Mouse (Mus musculus): ENCODE measurements around the gene Hook2.
A peak's percentile ranks its signal among the peaks of the same experiment; 100 is the strongest.

Gene Hook2

GRCm38 (mm10) chr8:84986379-84986945, 3.9 kb upstream of the Hook2 start:
- no peak for DNase-seq (ENCODE audit: low spot score in 2 of 2)

DNA sequence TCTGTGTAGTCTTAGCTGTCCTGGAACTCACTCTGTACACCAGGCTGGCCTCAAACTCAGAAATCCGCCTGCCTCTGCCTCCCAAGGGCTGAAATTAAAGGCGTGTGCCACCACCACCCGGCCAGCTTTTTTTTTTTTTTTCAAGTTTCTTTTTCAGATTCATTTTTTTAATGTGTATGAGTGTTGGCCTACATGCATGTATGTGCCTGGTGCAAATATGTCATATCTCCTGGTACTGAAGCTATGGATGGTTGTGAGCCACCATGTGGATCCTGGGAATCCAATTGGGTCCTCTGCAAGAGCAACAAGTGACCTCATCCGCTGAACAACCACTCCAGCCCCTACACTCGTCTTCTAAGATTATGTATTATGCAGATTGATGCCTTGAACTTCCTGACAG, 3.0 kb upstream of the Hook2 start:
- no peak for DNase-seq (ENCODE audit: low spot score in 2 of 2)

- DNase-seq (ENCODE audit: low spot score in 2 of 2), result no peak
Measured at GRCm38 (mm10) chr8:84987903-84988302, 2.5 kb upstream of the Hook2 start.

GRCm38 (mm10) chr8:84989311-84989731, 1.1 kb upstream of the Hook2 start:
- peak in 1 of 2 experiments; percentile 58 for DNase-seq (ENCODE audit: low spot score in 2 of 2)

GRCm38 (mm10) chr8:84989810-84990209, 593 bp upstream of the Hook2 start:
- peak; percentile 92 to 94 for DNase-seq (ENCODE audit: low spot score in 2 of 2)

DNA sequence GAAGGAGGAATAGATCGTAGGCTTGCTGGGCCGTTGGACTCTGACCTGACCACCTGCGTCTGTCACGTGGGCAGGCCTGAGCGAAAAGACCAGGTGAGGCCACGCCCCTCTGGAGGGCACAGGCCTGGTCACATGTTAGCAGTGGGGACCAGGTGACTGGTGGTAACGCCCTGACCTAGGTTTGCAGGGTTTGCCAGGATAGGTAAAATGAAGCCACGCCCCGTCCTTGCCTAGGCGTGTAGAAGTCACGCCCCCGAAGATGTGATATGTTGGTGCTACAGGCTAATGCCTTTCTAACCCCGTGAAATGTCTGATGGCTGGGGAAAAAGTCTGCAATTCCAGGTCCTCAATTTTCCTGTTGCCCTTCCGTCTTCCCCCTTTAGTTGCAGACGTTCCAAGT, 433 bp downstream of the Hook2 start:
- peak in 1 of 2 experiments; percentile 64 for DNase-seq (ENCODE audit: low spot score in 2 of 2)

GRCm38 (mm10) chr8:84994375-84994774, 4.0 kb downstream of the Hook2 start:
- no peak for DNase-seq (ENCODE audit: low spot score in 2 of 2)

DNA sequence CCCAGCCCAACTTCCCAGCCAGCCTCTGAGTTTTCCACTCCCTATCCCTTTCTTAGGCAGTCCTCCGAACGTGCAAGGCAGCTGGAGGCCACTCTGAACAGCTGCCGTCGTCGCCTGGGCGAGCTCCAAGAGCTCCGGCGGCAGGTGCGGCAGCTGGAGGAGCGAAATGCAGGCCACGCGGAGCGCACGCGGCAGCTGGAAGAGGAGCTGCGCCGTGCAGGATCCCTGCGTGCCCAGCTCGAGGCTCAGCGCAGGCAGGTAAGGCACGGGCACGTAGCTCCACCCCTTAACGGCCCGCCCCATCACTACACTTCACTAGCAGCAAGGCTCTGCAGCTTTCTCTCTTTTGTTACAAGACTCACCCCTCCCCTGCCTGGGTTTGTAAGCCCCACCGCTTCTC, 5.3 kb downstream of the Hook2 start:
- no peak for DNase-seq (ENCODE audit: low spot score in 2 of 2)

DNA sequence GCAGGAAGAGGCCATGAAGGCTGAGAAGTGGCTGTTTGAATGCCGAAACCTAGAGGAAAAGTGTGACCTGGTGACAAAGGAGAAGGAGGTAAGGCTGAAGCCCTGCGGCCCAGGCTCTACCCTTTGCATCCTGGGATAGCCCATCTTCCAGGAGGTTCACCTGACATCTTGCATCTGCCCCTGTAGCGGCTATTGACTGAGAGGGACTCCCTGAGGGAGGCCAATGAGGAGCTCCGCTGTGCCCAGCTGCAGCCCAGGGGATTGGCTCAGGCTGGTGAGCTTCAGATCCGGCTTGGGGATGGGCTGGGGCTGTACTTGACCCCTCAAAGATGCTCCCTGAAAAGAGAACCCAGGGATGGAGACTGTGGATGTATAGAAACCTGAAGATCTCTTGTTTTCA, 6.6 kb downstream of the Hook2 start:
- no peak for DNase-seq (ENCODE audit: low spot score in 2 of 2)

- DNase-seq (ENCODE audit: low spot score in 2 of 2), result peak; percentile 92 to 94
Measured at GRCm38 (mm10) chr8:84997649-84998295, 7.4 kb downstream of the Hook2 start.

DNA sequence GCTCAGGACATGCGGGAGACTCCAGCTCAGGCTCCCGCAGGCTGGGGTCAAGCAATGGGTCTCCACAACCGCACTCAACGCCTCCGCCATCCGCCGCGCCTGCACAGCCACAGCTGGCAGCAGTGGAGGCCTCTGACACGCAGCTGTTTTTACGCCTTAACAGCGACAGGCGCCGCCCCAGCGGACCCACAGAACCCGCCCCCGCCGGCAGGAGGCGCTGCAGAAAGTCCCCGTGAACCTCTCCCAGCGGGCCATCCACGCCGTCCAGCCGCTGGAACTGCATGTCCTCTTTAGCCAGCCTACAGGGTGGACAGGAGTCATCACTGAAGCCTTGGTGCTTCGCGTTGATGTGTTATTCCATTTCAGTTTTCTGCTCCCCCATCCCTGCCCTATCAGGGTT, 17.3 kb downstream of the Hook2 start:
- no peak for DNase-seq (ENCODE audit: low spot score in 2 of 2)

GRCm38 (mm10) chr8:85011242-85011641, 20.8 kb downstream of the Hook2 start:
- no peak for DNase-seq (ENCODE audit: low spot score in 2 of 2)

- peak; percentile 79 to 85 for DNase-seq (ENCODE audit: low spot score in 2 of 2)
Measured at GRCm38 (mm10) chr8:85013230-85013840, 22.9 kb downstream of the Hook2 start.

DNA sequence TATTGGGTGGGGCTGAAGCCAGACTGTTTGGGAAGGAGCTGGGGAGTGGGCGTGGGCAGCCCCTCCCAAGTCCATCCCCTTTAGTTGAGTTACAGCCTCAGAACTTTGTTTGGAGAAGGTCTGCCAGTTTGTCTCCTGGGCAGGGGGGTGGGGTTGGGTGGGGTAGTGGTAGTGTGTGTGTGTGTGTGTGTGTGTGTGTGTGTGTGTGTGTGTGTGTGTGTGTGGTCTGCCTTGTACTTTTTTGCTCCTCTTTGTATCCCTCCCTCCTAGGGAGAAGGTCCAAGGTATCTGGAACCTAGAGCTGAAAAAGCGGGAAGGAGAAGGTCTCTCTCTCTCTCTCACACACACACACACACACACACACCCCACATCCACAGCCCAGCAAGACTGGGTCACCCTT, 24.0 kb downstream of the Hook2 start, which contains the start of gene Best2:
Gene Best2, minus strand, starts transcription at position 101 of the 400 bp plus-strand sequence.
- no peak for DNase-seq (ENCODE audit: low spot score in 2 of 2)

DNA sequence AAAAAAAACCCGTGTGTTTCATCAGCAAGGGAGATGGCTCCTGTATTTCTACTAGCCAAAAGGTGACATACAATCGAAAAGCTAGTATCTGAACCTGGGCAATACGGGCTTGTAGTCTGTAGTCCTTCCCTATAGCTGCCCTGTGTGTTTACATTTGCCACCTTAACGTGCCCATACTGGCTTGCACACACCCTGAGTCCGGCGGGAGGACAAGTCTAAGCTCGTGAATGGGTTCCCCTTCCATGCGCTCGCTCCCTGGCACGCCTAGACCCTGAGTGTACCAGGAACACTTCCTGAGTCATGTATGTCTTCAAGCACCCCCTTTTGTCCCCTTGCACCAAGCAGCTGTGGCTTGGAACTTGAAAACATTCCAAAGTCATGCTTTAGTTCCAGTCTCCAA, 26.3 kb downstream of the Hook2 start:
- no peak for DNase-seq (ENCODE audit: low spot score in 2 of 2)

- no peak for DNase-seq (ENCODE audit: low spot score in 2 of 2)
Measured at GRCm38 (mm10) chr8:85017209-85017608, 26.8 kb downstream of the Hook2 start.

DNA sequence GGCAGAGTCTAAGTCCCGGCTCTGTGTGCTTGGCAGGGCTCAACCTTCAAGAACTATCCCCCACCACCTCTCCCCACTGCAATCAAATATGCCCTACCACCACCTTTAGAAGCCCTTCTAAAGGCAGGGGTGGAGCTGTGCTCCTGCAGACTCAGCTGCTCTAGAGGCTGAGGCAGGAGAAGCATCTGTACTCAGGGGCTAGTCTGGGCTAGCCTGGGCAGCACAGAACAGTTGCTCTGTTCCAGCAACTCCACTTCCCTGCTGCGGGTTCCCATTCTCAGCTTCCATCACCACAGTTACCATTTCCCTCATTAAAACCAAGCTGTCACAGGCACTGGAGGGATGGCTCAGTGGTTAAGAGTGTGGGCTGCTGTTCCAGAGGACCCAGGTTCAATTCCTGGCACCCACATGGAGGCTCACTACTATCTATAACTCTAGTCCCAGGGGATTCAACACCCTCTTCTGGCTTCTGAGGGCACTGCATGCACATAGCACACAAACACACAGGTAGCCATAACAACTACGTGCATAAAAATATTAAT, 31.2 kb downstream of the Hook2 start:
- DNase-seq (ENCODE audit: low spot score in 2 of 2), result no peak

- DNase-seq (ENCODE audit: low spot score in 2 of 2), result no peak
Measured at GRCm38 (mm10) chr8:85023846-85024245, 33.4 kb downstream of the Hook2 start.

DNA sequence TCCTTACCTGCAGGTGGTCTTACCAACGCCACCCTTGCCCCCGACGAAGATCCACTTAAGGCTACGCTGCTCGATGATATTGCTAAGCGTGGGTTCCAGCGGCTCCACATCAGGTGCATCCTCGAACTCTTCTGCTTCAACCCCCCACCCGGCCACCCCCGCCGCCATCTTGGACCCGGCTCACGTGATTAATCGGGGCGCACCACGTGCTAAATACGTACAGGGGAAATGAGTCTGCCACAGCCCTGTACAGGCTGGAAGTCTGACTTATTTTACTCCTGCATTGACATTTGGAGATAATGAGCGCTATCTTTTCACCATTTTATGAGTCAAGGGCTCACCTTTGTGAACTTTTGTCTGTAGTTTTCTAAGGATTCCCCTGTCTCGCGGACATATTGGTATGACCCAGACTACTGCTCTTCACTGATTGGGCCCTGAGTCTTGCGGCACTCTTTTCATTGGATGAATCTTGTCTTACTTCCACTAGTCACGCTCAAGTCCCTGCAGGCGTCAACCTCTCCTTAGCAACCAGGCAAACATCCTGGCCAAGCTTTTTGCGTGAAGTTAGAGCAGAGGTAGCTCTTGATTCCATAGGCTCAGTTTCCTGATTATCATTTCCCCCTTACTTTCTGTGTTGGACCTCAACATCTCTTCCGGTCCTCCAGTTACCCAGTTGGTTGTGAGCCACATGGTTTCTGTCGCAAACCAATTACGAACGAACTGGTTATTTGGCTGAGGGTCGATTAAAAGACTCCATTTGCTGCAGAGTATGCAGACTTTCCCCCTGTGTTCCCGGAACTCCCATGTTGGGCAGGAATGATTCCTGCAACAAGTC, 34.9 kb downstream of the Hook2 start, which contains the start of gene Asna1:
Gene Asna1, minus strand, starts transcription at position 184 of the 835 bp plus-strand sequence.
- peak; percentile 90 to 95 for DNase-seq (ENCODE audit: low spot score in 2 of 2)

- peak; percentile 97 for DNase-seq (ENCODE audit: low spot score in 2 of 2)
Measured at GRCm38 (mm10) chr8:85026670-85027515, 36.5 kb downstream of the Hook2 start, which contains the start of gene Trir. Gene Trir (plus strand): TSS chr8:85026823.

GRCm38 (mm10) chr8:85027516-85027855, 37.1 kb downstream of the Hook2 start:
- no peak for DNase-seq (ENCODE audit: low spot score in 2 of 2)

All from right cerebral cortex, postnatal 10 days (tissue).